Mouse (Mus musculus) heart, postnatal 4 days (tissue): ENCODE data around the gene Fgfr2. TPM values are rescaled to one million over a fixed set of nuclear protein-coding genes. Genes with fewer than 3 reads are reported as not detected.

Experiments
- DNase-seq: peaks from one replicate; pipeline ENCODE4 v3.0.0; 2021
- total RNA-seq, 2 experiments: library from RNA; stranded (reverse); gene quantifications; 2 replicates each; pipeline ENCODE4 v1.2.3; 2021

Gene Fgfr2
- total RNA-seq, 2 experiments from 2014 or later, result 10.2 to 10.6 TPM

DNA sequence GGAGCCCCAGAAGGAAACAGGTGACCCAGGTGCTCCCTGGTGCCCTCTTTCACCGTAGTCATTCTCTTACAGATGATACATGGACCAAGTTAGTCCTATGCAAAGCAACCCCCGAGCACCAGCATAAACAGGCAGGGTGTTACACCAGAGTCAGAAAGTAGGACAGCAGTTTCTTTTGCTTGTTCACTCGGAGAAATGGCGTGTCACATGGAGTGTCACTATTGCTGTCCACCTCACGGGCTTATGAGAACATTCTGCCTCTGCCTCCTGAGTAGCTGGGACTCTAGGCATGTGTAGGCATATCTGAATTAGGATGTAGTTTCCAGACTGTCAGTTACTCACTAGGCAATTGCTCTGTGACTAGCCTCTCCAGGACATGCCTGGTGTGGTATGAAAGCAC lies 1109.2 kb downstream of the Fgfr2 start:
- DNase-seq, result no peak

DNA sequence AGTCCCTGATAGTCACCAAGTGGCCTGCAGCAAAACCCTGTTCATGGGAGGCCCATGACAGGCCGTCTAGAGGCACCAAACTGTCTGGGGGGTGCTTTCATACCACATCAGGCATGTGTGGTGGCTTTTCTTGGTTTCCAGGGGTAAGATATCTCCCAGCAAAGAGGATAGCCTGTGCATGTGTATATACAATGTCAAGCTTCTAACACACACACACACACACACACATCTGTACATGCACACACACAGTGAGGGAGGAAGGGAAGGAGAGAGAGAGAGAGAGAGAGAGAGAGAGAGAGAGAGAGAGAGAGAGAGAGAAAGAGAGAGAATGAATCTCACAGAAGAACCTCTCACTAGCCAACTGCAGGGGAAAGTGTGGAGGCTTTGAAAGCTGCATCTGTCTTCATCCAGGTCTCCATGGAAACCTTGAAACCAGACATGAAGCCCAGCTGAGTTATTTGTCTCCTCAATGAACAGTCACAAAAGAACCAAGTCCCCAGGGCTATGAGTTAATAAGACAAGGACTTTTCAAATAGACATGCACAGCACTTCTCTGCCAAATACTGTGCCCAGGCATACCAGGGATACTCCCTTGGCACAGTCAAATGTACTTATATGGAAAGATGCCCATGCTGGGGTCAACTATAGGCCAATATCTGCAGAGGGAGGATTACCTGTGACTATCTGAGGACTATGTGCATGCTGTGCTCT lies 1110.0 kb downstream of the Fgfr2 start:
- no peak for DNase-seq

DNA sequence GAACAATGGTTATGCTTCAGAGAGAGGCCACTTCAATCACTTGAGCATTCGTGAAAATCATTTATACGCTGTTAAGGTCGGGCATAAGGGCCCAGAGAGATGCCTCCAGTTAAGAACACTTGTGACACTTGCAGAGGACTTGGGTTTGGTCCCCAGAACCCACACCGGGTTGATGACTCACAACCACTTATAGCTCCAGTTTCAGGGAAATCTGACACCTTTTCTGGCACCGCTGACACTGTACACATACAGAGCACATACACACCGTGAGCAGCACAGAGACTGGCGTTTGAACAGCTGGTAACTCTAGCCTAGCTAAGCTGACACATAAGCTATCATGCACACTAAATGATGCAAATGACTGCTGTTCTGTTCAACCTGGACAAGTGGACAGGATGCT lies 1114.1 kb downstream of the Fgfr2 start:
- DNase-seq, result no peak

DNA sequence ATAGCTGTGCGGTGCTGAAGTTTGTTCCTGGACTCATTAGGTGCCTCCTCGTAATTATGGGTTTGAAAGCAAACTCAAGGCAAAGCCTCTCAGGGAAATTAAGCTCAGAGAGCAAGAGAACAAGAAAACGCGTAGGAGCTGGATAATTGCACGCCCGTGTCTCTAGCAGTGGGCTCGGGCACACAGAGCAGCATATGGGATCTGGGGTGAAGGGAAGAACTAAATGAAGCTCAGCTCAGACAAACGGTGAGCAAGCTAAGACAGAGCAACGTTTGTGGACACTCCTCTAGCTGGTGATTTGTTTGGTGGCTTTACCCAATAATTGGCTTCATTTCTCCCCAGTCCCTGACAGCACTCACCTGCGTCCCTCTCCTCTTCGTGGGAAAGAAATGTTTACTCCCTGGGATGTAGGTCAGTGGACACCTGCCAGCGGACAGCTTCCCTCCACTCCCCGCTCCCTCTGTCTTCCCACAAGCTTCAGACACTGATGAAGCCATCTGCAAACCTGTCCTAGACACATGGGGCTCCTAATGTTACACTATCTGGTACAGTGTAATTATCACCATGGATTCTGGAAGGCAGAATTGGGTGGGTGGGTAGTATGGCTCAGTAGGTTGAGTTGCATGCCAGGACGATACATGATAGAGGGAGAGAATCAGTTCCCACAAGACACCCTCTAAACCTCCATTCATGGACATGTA lies 1117.0 kb downstream of the Fgfr2 start:
- DNase-seq, result no peak

DNA sequence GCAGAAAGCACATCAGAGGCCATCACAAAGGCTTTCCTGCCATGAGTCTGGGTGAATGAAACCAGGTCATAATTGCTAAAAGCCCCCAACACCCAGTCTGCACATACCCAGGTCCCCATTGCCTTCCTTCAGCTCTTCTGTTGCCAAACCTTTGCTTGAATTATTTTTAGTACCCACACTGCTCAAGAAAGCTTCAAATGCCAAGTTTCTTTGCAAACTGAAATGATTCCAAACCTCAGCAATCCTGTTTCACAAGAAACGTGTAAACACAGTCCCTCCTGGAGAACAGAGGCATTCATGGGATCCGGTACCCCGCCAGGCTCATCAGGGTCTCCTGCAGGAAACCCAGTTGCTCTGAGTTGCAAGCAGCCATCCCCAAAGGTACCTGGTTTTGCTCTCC lies 1130.3 kb downstream of the Fgfr2 start:
- DNase-seq, result no peak

DNA sequence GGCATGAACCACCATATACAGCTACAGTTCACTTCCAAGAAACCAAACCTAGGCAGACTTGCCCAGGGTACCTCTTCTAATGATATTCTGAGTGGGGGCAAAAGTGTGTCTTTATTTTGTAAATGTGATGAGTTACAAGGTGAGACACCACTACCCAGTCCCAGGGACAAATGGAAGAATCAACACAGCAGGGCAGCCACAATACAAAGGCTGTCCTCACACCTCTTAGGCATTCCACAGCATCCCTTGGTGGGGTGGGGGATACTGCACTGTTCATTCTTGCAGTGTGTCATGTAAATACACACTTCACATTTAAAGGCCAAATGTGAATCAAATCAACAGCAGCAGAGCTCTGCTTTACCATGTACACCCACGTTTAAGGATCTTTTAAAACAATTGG lies 1130.9 kb downstream of the Fgfr2 start:
- no peak for DNase-seq

DNA sequence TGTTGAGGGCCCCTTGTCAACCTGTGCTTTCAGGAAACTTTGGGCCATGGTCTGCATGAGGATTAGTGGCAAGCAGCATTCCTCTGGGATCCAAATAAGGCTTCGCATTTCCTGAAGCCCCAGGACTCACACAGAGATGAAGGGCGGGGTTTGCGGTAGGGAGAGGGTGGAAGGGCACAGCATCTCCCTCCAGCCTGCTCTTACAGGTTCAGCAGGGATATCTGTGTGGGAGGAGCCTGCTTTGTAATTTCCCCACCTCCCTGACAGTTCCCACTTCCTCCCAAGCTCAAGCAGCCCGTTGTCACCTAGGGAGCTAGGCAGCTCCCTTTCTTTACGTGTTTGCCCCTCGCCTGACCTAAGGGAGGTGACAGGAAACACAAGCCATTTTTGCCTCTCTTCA lies 1134.1 kb downstream of the Fgfr2 start:
- DNase-seq, result no peak

DNA sequence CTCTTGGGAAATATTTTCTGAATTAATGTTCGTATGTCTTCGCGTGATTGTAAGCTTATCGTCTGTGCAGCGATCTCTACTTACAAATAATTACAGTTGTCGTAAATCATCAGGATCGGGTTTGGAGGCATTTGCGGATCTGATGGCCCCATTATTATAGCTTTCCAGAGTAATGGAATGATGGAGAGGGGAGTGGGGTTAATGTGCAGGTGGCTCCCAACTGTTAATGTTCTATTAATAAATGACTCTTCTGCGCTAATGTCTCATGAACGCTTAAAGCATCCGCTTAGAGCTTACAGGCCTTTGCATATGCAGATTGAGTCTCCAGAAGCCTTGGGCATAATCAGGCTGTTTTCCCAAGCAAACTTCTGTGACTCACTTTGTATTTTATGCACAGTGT lies 1144.5 kb downstream of the Fgfr2 start:
- DNase-seq, result no peak

DNA sequence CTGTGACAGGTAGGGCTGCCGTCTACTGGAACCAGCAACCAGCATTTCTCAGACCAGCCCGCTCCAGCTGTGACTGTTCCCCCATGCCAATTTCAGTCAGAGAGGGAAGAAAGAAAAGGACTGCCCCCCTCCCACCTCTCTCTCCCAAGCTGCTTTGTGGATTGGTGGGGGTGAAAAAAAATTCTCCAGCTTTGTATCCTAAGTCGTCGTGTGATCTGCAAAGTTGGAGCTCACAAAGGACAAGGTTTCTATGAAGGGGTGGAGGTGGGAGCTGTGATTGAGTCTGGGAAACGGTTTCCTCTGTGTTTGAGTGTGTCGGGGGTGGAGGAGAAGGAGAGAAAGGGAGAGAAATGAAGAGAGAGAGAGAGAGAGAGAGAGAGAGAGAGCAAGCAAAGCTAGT lies 1147.3 kb downstream of the Fgfr2 start:
- no peak for DNase-seq

DNA sequence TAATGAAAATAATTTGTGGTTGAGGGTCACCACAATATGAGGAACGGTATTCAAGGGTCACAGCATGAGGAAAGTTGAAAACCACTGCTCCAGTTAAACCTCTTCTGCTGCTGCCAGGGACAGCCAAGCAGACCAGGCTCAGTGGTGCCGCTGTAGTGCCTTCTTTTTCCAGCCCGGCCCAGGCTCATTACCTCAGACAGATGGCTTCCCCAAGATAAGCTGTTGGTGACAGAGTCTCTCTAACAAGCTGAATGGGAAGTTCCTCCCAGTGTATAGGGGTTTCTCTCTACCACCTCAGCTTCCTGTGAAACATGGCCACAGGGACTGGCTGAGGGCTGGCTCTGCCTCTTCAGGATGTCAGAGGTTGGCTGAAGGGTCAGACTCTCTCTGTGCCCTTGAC lies 1152.9 kb downstream of the Fgfr2 start:
- DNase-seq, result no peak

DNA sequence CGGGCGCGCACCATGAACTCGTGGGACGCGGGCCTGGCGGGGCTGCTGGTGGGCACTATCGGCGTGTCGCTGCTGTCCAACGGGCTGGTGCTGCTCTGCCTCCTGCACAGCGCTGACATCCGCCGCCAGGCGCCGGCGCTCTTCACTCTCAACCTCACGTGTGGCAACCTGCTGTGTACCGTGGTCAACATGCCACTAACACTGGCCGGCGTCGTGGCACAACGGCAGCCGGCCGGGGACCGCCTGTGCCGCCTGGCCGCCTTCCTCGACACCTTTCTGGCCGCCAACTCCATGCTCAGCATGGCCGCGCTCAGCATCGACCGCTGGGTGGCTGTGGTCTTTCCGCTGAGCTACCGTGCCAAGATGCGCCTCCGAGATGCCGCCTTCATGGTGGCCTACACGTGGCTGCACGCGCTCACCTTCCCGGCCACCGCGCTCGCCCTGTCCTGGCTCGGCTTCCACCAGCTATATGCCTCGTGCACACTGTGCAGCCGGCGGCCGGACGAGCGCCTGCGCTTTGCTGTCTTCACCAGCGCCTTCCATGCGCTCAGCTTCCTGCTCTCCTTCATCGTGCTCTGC lies 1156.1 kb downstream of the Fgfr2 start:
- no peak for DNase-seq

DNA sequence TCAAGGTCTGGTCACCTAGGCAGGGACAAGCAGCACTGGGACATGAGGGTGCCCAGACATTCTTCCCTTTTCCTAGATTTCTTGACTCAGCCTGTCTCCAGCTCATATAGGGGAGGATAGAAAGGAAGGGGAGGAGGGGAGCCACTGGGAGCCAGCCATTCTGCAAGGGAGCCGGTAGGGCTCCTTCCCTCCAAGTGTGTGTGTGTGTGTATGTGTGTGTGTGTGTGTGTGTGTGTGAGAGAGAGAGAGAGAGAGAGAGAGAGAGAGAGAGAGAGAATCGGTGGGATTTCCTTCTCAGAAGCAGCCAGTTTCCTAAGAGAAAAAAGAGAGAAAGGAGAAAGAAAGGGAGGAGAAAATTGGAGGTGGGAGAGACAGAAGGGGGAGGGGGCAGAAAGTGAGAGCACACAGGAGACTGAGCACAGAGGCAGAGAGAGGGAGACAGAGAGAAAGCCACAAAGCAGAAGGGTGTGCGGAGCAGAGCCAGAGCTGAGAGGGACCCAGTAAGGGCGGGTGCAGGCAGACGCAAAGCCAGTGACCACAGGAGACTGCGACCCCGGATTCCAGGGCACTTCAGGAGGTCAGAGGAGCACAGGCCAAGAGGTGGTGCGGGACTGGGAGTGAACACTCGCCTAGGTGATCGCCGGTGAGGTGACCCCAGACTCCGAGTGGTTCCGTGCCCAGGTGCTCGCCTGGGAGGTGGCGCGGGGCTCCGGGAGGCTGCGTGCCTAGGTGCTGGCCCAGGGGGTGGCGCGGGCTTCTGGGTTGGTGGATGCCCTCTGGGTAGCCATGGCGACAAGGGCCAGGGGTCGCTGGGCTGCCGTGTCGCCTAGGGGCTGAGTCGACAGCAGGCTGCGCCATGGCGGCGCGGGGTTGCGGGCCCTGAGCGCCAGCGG lies 1156.9 kb downstream of the Fgfr2 start, which contains the start of gene Gpr26:
Gpr26 (plus strand) TSS at position 438 of the 893 bp plus-strand sequence.
- DNase-seq, result peak; percentile 5

DNA sequence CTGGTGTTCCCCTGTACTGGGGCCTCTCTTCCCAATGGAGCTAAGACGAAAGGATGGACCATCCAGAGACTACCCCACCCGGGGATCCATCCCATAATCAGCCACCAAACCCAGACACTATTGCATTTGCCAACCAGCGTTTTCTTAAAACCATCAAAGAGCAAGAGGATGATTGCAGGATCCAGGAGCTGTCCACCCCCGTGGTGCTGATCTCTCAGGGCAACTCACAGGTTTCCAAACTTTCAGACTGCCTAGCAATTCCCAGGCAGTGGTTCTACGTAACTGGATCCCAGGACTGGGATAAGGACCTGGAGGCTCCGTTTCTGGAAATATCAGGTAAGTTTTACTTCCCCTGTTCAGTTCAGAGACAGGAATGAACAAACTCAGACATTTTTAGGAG lies 1162.6 kb downstream of the Fgfr2 start:
- peak; percentile 73 for DNase-seq

DNA sequence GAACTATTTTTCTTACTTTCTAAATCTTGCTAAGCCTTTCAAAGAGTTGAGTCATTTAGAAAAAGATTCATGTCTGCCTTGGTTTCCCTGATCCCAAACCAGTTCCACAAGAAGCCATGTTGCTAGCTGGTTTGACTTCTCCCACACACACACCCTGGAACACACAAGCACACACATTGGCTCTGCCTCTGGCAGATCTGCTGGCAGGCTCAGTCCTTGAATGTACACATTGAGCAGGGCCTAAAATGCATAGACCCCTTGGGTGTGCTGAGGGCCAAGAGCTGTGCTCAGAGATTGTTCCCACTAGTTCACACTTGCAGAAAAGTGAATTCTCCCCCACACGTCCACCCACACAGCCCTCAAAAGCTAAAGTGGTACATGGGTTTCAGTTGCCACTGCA lies 1164.4 kb downstream of the Fgfr2 start:
- no peak for DNase-seq

DNA sequence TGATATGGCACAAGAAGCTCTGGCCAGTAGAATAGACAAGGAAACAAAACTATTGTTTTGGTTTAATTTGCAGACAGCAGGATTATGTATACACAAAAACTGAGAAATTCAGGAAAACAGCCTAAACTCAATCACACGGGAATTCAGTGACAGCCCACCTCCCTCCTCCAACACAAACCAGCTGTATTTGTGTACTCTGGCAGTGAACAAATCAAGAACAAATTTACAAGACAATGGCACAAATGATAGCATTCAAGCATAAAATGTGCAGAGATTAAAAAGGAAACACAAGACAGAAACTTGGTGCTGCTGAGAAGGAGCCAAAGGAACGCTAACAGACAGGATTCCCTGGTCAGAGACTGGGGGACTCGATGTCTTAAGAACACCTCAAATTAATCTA lies 1169.7 kb downstream of the Fgfr2 start:
- no peak for DNase-seq

DNA sequence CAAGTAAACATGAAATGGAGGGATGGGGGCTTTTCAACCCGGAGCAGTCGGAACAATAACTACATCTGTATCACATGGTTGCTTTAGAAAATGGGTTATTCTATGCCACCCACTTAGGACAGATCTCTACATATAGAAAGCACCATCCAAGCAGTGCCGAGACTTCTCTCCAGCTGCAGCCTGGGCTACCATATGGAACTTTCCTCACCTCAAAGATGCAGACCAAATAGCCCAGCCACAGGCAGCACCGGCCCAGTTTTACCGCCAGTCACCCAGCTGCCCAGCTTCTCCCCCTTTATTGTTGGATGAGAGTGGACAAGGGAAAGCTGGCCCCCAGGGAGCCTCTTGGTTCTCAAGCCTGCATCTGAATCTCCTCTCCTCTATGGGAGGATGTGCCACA lies 1172.0 kb downstream of the Fgfr2 start:
- no peak for DNase-seq

DNA sequence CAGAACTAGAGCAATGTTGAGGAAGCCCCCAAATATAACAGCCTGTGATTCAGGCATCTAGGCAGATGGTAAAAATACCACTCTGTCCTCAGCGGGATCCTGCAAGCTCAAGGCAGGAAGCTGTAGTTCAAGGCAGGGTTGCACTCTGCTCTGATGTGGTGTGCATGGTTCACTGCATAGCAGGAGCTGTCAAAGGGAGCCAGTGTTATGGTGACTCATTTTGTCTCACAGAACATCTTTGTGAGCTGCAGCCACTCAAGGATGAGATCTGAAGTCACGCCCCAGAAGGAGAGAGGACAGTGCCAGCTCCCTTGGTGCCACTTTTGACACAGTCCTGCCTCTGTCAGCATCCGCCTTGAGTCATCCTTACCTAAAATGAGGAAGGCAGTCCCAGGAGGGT lies 1185.5 kb downstream of the Fgfr2 start:
- no peak for DNase-seq

DNA sequence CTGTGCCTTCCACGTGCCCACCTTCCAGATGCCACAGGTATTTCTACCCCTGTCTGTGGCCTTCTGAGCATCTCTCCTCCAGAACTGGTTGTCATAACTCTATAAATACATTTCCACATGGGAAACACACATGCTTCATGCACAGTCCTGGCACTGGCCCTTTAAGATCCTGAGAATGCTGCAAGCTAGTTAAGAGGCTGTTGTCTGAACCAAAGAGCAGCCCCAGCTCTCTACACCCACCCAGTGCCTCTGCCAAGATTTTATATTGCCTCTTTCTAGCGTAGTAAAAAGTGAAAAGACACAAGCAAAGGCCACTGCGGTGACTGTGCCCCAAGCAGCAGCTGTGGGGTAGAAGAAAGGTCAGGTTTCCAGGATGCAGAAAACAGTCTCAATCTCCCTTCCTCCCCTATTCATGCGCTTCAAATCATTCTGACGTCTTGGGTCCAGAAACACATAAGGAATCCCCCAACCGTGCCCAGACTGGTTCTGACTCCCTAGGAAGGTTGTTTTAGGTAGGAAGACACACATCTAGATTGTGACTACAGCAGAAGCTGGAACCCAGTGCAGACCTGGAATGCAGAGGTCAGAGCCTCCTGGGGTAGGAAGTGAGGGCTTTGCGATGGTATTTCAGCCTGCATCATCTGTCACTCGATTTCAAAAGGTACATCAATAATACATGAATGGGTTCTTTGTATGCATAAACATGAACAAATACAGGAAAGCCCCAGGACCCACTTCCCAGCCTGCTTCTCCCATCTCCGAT lies 1195.7 kb downstream of the Fgfr2 start:
- DNase-seq, result no peak

DNA sequence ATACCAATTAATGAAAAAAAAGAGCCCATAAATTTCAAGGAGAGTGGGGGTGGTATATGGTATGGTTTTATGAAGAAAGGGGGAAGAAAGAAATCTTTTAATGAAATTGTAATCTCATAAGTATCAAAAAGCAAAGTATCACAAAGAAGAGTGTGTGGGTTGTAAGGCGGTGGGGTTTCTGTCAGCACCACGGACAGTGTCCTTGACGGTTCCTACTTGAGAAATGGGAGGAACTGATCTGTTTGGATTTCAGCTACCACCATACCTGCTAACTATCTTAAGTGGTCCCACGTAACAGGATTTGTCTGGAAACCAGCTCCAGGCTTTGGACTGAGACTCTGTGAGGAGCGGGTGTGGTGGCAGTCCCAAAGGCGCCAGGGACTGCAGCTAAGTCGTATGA lies 1205.8 kb downstream of the Fgfr2 start:
- DNase-seq, result peak; percentile 5

DNA sequence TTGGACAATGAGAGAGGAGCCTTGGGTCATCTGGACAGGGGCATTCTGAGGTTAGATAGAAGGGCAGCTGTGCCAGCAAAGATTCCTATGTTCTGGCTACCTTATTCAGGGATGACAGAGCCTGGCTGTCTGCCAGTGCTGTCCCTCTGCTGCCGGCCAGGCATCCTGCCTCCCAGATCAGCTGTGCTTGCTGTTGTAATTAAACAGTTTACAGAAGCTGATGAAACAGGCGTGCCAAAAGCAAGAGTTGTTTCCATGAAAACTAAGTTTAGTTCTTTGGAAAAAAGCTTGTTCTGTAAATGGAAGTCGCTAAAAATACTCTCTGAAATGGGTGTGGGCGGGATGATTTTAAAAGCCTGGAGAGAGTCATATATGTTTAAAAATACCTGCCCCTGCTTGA lies 1213.5 kb downstream of the Fgfr2 start:
- DNase-seq, result peak; percentile 10

DNA sequence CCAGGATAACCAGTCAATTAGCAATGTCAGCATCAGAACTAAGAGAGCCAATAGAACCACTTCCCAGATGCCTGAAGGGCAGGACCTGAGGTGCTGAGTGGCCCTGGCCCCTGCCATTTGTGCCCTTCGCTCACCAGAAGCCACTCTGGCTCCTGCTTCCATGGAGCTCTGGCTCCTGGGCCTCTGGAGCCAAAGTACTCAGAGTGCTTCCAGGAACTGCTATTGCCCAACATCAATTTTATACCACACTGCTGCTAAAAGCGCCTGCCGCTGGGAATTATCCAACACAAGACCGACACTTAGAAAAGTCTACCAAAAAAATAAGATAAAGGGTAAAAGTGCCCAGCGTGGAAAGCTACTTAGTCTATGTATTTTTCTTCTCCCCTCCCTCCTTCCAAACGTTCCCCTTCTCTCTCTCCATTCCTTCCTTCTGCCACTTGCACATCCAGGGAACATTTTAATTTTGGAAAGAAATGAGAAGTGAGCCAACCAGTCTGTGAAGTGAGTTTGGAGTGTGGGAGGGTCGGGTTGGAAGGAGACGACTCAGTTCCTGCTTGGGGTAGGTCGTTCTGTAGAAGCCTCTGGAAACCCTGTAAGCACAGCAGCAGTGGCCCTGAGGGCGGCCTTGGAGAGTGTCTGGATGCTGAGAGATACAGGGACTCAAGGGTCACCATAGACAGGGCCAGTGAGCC lies 1216.5 kb downstream of the Fgfr2 start:
- DNase-seq, result no peak

DNA sequence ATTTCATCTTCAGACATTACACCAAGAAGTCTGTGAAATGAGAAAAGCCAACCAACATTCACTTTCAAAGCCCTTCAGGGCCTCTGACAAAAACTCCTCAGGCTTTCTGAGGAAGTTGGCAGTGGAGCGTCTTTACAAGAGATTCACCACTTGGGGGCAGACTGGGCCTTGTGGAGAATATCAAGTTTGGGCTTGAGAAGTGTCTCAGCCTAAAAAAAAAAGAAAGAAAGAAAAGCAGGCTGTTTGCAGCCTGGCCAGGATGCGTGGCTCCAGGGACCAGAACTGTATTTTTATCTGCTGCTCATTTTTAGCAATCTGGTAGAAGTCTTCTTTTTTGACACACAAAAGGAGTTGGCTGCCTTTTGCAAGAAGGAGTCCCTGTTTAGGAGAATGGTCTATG lies 1223.8 kb downstream of the Fgfr2 start:
- DNase-seq, result peak; percentile 75
